Mouse (Mus musculus) liver, postnatal 0 days (tissue): ENCODE results near the gene Kif24. TPM values are rescaled to one million over a fixed set of nuclear protein-coding genes. Genes with fewer than 3 reads are reported as not detected.

Experiments
- ATAC-seq: fragments of 200-750 bp; cut with Nextera tagmentation; 2 replicates; pipeline ENCODE4 v1.8.0; 2017; ENCODE audit warnings: mild to moderate bottlenecking, moderate library complexity
- DNase-seq: peaks from one replicate; pipeline ENCODE4 v3.0.0-alpha.2; 2016
- H3K27ac ChIP-seq: fragments of 300-500 bp; sonication (generic); 2 replicates; pipeline ENCODE4 v1.5.1; 2014; ENCODE audit warnings: antibody characterized with exemption, moderate library complexity, mild to moderate bottlenecking, low read depth
- H3K27me3 ChIP-seq: fragments of 300-500 bp; sonication (generic); 2 replicates; pipeline ENCODE4 v1.6.1; 2014; ENCODE audit warnings: low read length, control low read depth, mixed read lengths; ENCODE audit not compliant: insufficient read depth
- H3K36me3 ChIP-seq: fragments of 300-500 bp; sonication (generic); replicated peaks from 2 replicates; pipeline ENCODE4 v1.6.1; 2014; ENCODE audit warnings: mild to moderate bottlenecking, control low read depth, low read length, moderate library complexity, mixed read lengths; ENCODE audit not compliant: insufficient read depth
- H3K4me1 ChIP-seq: fragments of 300-500 bp; sonication (generic); 2 replicates; pipeline ENCODE4 v1.6.1; 2014; ENCODE audit warnings: antibody characterized with exemption, mild to moderate bottlenecking, control low read depth; ENCODE audit not compliant: insufficient read depth
- H3K4me2 ChIP-seq: fragments of 300-500 bp; sonication (generic); 2 replicates; pipeline ENCODE4 v1.6.1; 2014; ENCODE audit warnings: low read depth, mild to moderate bottlenecking, low read length, moderate library complexity, mixed read lengths
- H3K4me3 ChIP-seq: fragments of 300-500 bp; sonication (generic); 2 replicates; pipeline ENCODE4 v1.5.1; 2014; ENCODE audit warnings: low read depth, low read length
- H3K9ac ChIP-seq: fragments of 300-500 bp; sonication (generic); replicated peaks from 2 replicates; pipeline ENCODE4 v1.6.1; 2014; ENCODE audit warnings: mild to moderate bottlenecking, moderate library complexity
- H3K9me3 ChIP-seq: fragments of 300-500 bp; sonication (generic); 2 replicates; pipeline ENCODE4 v1.6.1; 2016; ENCODE audit warnings: mild to moderate bottlenecking, control low read depth, low read length, mixed read lengths
- CTCF ChIP-seq: sonication (generic); IDR thresholded peaks from 2 replicates; pipeline ENCODE4 v1.5.1; 2016; ENCODE audit warnings: antibody characterized with exemption, low read depth
- EP300 ChIP-seq: IDR thresholded peaks from 2 replicates; pipeline ENCODE4 v1.6.1; 2016; ENCODE audit warnings: antibody characterized with exemption, low read depth, mild to moderate bottlenecking
- WGBS: fragments of 180-500 bp; shearing (Covaris S2); extraction: QIAGEN DNeasy Blood & Tissue Kit; methylation state at CpG from one replicate; pipeline ENCODE4 v1.1.7; 2014; ENCODE audit not compliant: insufficient replicate concordance; 5-methylcytosine and 5-hydroxymethylcytosine counted together
- polyA plus RNA-seq: library from polyadenylated mRNA; unstranded; fragments of >200 nt; fragmentation: Nextera tagmentation; extraction: Ambion mirVana; gene quantifications from 2 replicates; pipeline ENCODE4 v1.2.1, GENCODE M21; 2015

Gene Kif24
- polyA plus RNA-seq, 1 experiment from 2014 or later, result 2.4 TPM

- no peak overlapping the region for H3K4me2 ChIP-seq
- no peak for DNase-seq
- WGBS, result 63% methylated on average over 4 of the region's 4 CpGs
- no peaks in the 10 kb centered on the region for H3K9me3 ChIP-seq
- H3K9ac ChIP-seq, result no peak overlapping the region
- H3K27me3 ChIP-seq, result peaks cover 38% of the 10 kb centered on the region
- H3K4me3 ChIP-seq, result no peak overlapping the region
- H3K27ac ChIP-seq, result no peak overlapping the region
- no peak for ATAC-seq
- no peaks in the 10 kb centered on the region for H3K36me3 ChIP-seq
- H3K4me1 ChIP-seq, result peaks cover 24% of the 10 kb centered on the region
- TF ChIP-seq EP300, result no peak
- no peak for TF ChIP-seq CTCF
Observed at GRCm38 (mm10) chr4:41495076-41495475, 30.4 kb upstream of the Kif24 start.

GRCm38 (mm10) chr4:41494378-41494777, 29.7 kb upstream of the Kif24 start:
- peaks cover 32% of the 10 kb centered on the region for H3K27me3 ChIP-seq

GRCm38 (mm10) chr4:41493464-41494116, 28.9 kb upstream of the Kif24 start:
- 57% methylated on average over 3 of the region's 3 CpGs for WGBS
- DNase-seq, result no peak

More at GRCm38 (mm10) chr4:41494378-41494777, 29.7 kb upstream of the Kif24 start:
- Histone ChIP-seq H3K9ac (no peak overlapping the region), H3K36me3 (no peaks in the 10 kb centered on the region), H3K4me1 (peaks cover 24% of the 10 kb centered on the region), H3K4me2 (no peak overlapping the region), H3K27ac (no peak overlapping the region), H3K4me3 (no peak overlapping the region), H3K9me3 (no peaks in the 10 kb centered on the region)
- TF ChIP-seq EP300 (no peak), CTCF (no peak)
- ATAC-seq, result peak; percentile 66
- 25% methylated on average over 3 of the region's 3 CpGs for WGBS
- DNase-seq, result no peak

GRCm38 (mm10) chr4:41492951-41493350, 28.3 kb upstream of the Kif24 start:
- no peak for DNase-seq
- 69% methylated on average over 7 of the region's 7 CpGs for WGBS
- no peak for ATAC-seq

More at GRCm38 (mm10) chr4:41493464-41494116, 28.9 kb upstream of the Kif24 start:
- Histone ChIP-seq H3K27ac (no peak overlapping the region), H3K4me2 (no peak overlapping the region), H3K9me3 (no peaks in the 10 kb centered on the region), H3K27me3 (peaks cover 24% of the 10 kb centered on the region), H3K36me3 (no peaks in the 10 kb centered on the region), H3K4me3 (no peak overlapping the region), H3K4me1 (peaks cover 18% of the 10 kb centered on the region), H3K9ac (no peak overlapping the region)
- ATAC-seq, result peak; percentile 33; the same call in 1 of the 2 replicates
- no peak for TF ChIP-seq CTCF
- no peak for TF ChIP-seq EP300

GRCm38 (mm10) chr4:41481601-41482017, 16.9 kb upstream of the Kif24 start:
- Histone ChIP-seq H3K9ac (no peak overlapping the region), H3K4me2 (no peak overlapping the region), H3K4me1 (no peaks in the 10 kb centered on the region), H3K36me3 (peaks cover 6% of the 10 kb centered on the region; the same call in 1 of the 2 replicates), H3K27ac (no peak overlapping the region), H3K4me3 (no peak overlapping the region), H3K27me3 (no peaks in the 10 kb centered on the region), H3K9me3 (0 out of 2 replicates have a peak, but pooled peaks cover 3% of the 10 kb centered on the region)
- no peak for ATAC-seq
- WGBS, result 76% methylated on average over 6 of the region's 6 CpGs
- DNase-seq, result no peak
- TF ChIP-seq EP300, result no peak
- no peak for TF ChIP-seq CTCF

More at GRCm38 (mm10) chr4:41492951-41493350, 28.3 kb upstream of the Kif24 start:
- H3K4me2 ChIP-seq, result no peak overlapping the region
- H3K4me1 ChIP-seq, result peaks cover 12% of the 10 kb centered on the region
- no peak overlapping the region for H3K9ac ChIP-seq
- H3K36me3 ChIP-seq, result no peaks in the 10 kb centered on the region
- H3K27ac ChIP-seq, result no peak overlapping the region
- H3K27me3 ChIP-seq, result peaks cover 17% of the 10 kb centered on the region
- no peak for TF ChIP-seq EP300
- TF ChIP-seq CTCF, result no peak
- H3K9me3 ChIP-seq, result no peaks in the 10 kb centered on the region
- no peak overlapping the region for H3K4me3 ChIP-seq

- H3K9me3 ChIP-seq, result no peaks in the 10 kb centered on the region
- no peaks in the 10 kb centered on the region for H3K4me1 ChIP-seq
- H3K36me3 ChIP-seq, result peaks cover 6% of the 10 kb centered on the region; the same call in 1 of the 2 replicates
- no peak for ATAC-seq
- no peak for DNase-seq
- H3K9ac ChIP-seq, result no peak overlapping the region
- 88% methylated on average over 8 of the region's 8 CpGs for WGBS
- H3K4me3 ChIP-seq, result no peak overlapping the region
- H3K27me3 ChIP-seq, result no peaks in the 10 kb centered on the region
- H3K4me2 ChIP-seq, result no peak overlapping the region
- no peak overlapping the region for H3K27ac ChIP-seq
- TF ChIP-seq EP300, result no peak
- TF ChIP-seq CTCF, result no peak
Observed at GRCm38 (mm10) chr4:41480254-41480653, 15.6 kb upstream of the Kif24 start.
